Mouse (Mus musculus) embryonic facial prominence, embryonic 12.5 days (tissue): ENCODE measurements around the gene Map10. TPM values are rescaled to one million over a fixed set of nuclear protein-coding genes. Genes with fewer than 3 reads are reported as not detected.

Experiments
- ATAC-seq: fragments of 200-750 bp; cut with Nextera tagmentation; 2 replicates; pipeline ENCODE4 v1.8.0; 2017; ENCODE audit not compliant: insufficient number of reproducible peaks, insufficient read depth, low FRiP score, low TSS enrichment
- H3K27ac ChIP-seq: fragments of 300-500 bp; sonication (generic); 2 replicates; pipeline ENCODE4 v1.5.1; 2016; ENCODE audit warnings: mild to moderate bottlenecking
- H3K27me3 ChIP-seq: fragments of 300-500 bp; sonication (generic); 2 replicates; pipeline ENCODE4 v1.6.1; 2016; ENCODE audit warnings: mild to moderate bottlenecking, moderate library complexity
- H3K36me3 ChIP-seq: fragments of 300-500 bp; sonication (generic); 2 replicates; pipeline ENCODE4 v1.6.1; 2016; ENCODE audit warnings: mild to moderate bottlenecking
- H3K4me1 ChIP-seq: fragments of 300-500 bp; sonication (generic); 2 replicates; pipeline ENCODE4 v1.6.1; 2016
- H3K4me2 ChIP-seq: fragments of 300-500 bp; sonication (generic); replicated peaks from 2 replicates; pipeline ENCODE4 v1.6.1; 2016; ENCODE audit warnings: mild to moderate bottlenecking, moderate library complexity
- H3K4me3 ChIP-seq: fragments of 300-500 bp; sonication (generic); 2 replicates; pipeline ENCODE4 v1.5.1; 2016; ENCODE audit warnings: mild to moderate bottlenecking
- H3K9ac ChIP-seq: fragments of 300-500 bp; sonication (generic); 2 replicates; pipeline ENCODE4 v1.6.1; 2016; ENCODE audit warnings: mild to moderate bottlenecking, moderate library complexity
- H3K9me3 ChIP-seq: fragments of 300-500 bp; sonication (generic); 2 replicates; pipeline ENCODE4 v1.6.1; 2016; ENCODE audit warnings: mild to moderate bottlenecking, moderate library complexity
- WGBS: fragments of 180-500 bp; shearing (Covaris S2); methylation state at CpG from one replicate; pipeline ENCODE4 v1.1.7; 2016; 5-methylcytosine and 5-hydroxymethylcytosine counted together
- polyA plus RNA-seq: library from polyadenylated mRNA; unstranded; fragments of >200 nt; fragmentation: Nextera tagmentation; extraction: Ambion mirVana; gene quantifications from 2 replicates; pipeline ENCODE4 v1.2.1, GENCODE M21; 2016

Gene Map10
- polyA plus RNA-seq, 1 experiment from 2014 or later, result 7.1 TPM

DNA sequence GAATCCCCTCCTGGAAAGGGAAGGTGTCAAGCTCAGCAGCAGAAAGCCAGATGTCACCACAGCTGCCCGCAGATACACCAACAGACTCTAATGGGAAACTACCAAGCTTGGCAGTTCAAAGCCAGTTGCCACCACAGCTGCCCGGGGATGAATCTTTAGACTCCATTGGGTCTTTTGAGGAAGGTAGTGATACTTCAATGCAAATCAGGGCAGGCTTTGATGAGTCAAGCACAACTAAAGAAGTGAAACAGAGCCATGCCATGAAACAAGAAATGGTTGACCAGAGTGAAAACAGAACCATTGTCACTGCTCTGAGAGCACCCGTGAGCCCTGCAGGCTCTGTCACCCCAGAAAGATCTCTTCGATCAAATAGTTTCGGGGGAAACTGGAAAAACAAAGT is 1.8 kb downstream of the Map10 start:
- ATAC-seq, result no peak
- 96% methylated on average over 5 of the region's 5 CpGs for WGBS

DNA sequence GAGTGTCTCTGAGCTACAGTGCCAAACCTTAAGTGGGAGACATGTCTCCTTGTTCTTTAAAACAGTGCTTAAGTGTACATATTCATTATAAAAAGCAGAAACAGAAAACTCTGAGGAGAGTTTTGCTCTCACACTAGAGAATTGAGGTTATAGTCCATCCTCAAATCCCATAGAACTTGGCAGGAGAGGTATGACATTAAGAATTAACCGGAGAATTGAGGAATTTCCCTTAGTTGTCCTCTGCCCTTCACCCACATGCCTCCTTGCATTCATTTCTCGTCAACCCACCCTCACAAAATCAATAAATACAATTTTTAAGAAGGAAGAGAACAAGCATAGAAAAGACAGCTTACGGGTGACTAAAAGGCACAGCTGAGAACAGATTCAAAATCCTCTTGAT is 6.2 kb downstream of the Map10 start:
- Histone ChIP-seq H3K9ac (no peak overlapping the region), H3K4me3 (no peak overlapping the region), H3K27me3 (no peaks in the 10 kb centered on the region), H3K27ac (no peak overlapping the region), H3K36me3 (0 out of 2 replicates have a peak, but pooled peaks cover 8% of the 10 kb centered on the region), H3K9me3 (peaks cover 15% of the 10 kb centered on the region), H3K4me1 (no peaks in the 10 kb centered on the region), H3K4me2 (no peak overlapping the region)
- 84% methylated on average over 3 of the region's 3 CpGs for WGBS
- ATAC-seq, result no peak

More for the DNA sequence above, 1.8 kb downstream of the Map10 start:
- no peaks in the 10 kb centered on the region for H3K27me3 ChIP-seq
- 0 out of 2 replicates have a peak, but pooled peaks cover 11% of the 10 kb centered on the region for H3K36me3 ChIP-seq
- H3K4me3 ChIP-seq, result no peak overlapping the region
- peaks cover 5% of the 10 kb centered on the region for H3K4me1 ChIP-seq
- H3K9ac ChIP-seq, result no peak overlapping the region
- no peak overlapping the region for H3K4me2 ChIP-seq
- H3K27ac ChIP-seq, result no peak overlapping the region
- peaks cover 26% of the 10 kb centered on the region for H3K9me3 ChIP-seq

DNA sequence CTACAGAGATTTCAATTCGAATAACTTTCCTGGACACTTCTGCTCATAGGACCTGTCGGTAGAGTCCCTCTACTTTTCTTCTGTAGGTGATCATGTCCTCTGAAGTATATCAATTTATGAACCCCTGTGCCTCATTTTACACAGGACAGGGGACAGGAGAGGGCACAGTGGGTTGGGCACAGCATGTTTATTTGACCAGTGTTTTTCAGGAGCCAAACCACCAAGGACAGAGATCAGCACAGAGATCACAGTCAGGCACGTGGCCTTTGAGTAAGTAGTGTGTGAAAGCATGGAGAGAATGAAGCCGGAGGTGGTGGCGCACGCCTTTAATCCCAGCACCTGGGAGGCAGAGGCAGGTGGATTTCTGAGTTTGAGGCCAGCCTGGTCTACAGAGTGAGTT is 7.9 kb downstream of the Map10 start:
- 87% methylated on average over 6 of the region's 6 CpGs for WGBS
- no peak overlapping the region for H3K4me2 ChIP-seq
- no peak for ATAC-seq

DNA sequence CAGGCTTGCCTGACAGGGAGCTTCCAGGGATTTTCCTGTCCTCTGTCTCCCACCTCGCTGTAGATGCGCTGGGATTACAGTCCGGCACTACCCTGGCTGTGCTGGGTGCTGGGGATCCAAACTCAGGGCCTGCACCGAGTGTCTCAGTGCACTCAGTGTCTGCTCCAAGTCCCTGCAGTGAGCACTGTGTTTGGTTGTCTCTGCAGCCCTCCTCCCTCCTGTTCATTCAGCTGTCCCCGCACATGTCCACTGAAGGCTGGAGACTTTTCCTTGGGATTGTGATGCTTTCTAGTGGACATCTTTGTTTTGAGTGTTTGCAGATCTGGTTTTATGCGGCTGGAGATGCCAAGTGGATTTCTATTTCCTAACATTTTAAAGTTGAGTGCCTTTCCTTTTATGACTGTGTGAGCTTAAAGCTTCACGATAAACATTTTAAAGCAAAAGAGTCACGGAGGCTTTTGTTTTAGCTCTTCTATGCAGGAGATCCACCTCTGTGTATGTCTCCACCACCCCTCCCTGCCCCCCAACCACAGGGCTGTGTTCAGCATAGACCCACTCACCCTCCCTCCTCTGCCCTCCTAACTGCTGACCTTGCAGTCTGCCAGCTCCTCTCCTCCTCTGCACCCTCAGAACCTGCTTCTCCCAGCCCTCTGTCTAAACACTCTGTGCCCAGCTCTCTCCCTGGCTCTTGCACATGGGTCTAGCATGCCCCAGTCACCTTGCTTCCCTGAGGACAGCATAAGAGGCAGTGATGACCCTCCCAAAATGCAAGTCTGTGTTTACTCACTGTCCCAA is 9.4 kb downstream of the Map10 start:
- Histone ChIP-seq H3K9me3 (no peaks in the 10 kb centered on the region), H3K36me3 (no peaks in the 10 kb centered on the region), H3K4me2 (no peak overlapping the region), H3K4me3 (no peak overlapping the region), H3K9ac (no peak overlapping the region), H3K27ac (no peak overlapping the region), H3K4me1 (no peaks in the 10 kb centered on the region), H3K27me3 (no peaks in the 10 kb centered on the region)
- ATAC-seq, result no peak
- WGBS, result 77% methylated on average over 8 of the region's 8 CpGs

More for the DNA sequence above, 7.9 kb downstream of the Map10 start:
- H3K4me1 ChIP-seq, result no peaks in the 10 kb centered on the region
- H3K9me3 ChIP-seq, result no peaks in the 10 kb centered on the region
- no peak overlapping the region for H3K4me3 ChIP-seq
- no peaks in the 10 kb centered on the region for H3K27me3 ChIP-seq
- H3K27ac ChIP-seq, result no peak overlapping the region
- no peak overlapping the region for H3K9ac ChIP-seq
- no peaks in the 10 kb centered on the region for H3K36me3 ChIP-seq

DNA sequence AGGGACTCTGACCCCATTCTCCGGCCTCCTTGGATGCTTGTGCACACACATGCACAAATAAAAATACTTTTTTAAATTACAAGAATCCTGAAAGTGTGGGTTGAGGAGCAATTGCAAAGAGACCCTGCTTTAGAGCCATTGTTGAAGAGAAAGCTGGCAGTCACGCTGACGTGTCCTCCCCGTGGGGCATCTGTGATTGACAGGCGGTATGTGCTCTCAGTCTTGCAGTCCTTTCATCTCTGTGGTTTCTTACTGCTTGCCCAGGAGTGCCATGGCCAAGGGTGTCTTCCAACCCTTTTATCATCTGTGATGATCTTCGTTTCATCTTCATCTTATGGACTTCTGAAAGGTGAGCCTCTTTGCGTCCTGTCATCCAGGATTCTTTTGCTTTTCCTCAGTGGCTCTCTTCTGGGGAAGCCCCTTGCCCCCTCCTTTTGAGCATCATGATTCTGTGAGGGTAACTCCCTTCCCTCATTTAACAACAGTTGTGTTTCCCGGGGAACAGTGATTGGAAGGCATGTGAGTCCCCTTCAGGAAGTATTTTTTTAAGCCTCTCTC is 11.3 kb downstream of the Map10 start:
- H3K36me3 ChIP-seq, result no peaks in the 10 kb centered on the region
- H3K27ac ChIP-seq, result no peak overlapping the region
- WGBS, result 39% methylated on average over 8 of the region's 8 CpGs
- ATAC-seq, result no peak
- H3K4me1 ChIP-seq, result peaks cover 4% of the 10 kb centered on the region; the same call in 1 of the 2 replicates
- no peak overlapping the region for H3K4me2 ChIP-seq
- no peak overlapping the region for H3K9ac ChIP-seq
- no peaks in the 10 kb centered on the region for H3K9me3 ChIP-seq
- no peak overlapping the region for H3K4me3 ChIP-seq
- H3K27me3 ChIP-seq, result no peaks in the 10 kb centered on the region

DNA sequence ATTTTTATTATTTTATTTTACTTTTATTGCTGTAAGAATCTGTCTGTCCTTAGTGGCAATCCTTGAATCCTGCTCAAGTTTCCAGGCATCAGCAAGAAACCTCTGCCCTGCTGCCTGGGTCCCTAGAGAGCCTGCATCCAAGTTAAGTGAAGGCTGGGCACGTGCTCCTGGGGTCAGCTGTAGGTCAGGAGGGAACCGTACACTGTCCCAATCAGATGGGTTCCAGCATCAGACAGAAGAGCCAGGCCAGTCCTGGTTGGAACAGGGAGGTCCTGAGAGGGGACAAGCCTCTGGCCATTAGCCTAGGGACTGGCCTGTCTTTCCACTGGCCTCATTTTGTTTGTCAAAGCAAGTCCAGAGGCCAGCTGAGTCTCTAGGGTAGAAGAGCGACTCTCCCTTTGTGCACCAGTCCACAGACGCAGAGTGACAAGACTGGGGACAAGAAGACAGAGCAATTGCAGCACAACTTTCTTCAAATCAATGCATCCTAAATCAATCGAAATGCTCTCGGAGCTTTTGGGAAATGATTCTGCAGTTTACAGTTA is 15.7 kb downstream of the Map10 start:
- no peak overlapping the region for H3K9ac ChIP-seq
- H3K9me3 ChIP-seq, result no peaks in the 10 kb centered on the region
- H3K27ac ChIP-seq, result no peak overlapping the region
- no peaks in the 10 kb centered on the region for H3K36me3 ChIP-seq
- 62% methylated on average over 6 of the region's 6 CpGs for WGBS
- 0 out of 2 replicates have a peak, but pooled peaks cover 4% of the 10 kb centered on the region for H3K27me3 ChIP-seq
- H3K4me3 ChIP-seq, result no peak overlapping the region
- ATAC-seq, result no peak
- no peak overlapping the region for H3K4me2 ChIP-seq
- H3K4me1 ChIP-seq, result peaks cover 4% of the 10 kb centered on the region; the same call in 1 of the 2 replicates

DNA sequence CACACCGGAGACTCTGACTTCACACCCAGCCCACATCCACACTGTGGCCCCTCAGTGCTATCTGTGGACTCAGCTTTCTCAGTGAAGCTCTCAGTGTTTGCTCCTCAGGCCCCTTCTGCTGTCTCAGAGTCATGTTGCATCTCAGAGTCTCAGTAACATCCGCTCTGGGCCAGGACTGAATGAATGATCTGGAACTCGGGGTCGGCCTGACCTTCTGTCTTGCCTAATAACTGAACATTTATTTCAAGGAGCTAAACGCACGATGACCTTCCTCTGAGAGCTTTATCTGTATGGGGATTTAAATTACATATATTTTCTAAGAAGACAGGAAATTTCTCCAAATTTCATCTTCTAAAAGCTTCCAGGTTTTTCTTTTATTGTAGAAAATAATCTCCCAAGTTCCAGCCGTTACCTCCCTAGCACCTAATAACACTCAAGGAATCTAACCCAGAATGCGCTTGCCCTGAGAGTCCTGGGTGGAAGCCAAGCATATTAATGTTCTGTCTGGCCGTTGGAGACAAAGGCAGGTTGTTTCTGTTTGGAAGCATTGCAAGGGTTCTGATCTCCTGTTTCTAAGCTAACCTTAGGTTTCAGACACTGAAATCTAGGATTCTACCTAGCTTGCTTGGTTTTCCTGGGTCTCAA is 16.7 kb downstream of the Map10 start:
- H3K9ac ChIP-seq, result no peak overlapping the region
- no peaks in the 10 kb centered on the region for H3K9me3 ChIP-seq
- peaks cover 4% of the 10 kb centered on the region; the same call in 1 of the 2 replicates for H3K4me1 ChIP-seq
- H3K4me2 ChIP-seq, result no peak overlapping the region
- H3K27me3 ChIP-seq, result 0 out of 2 replicates have a peak, but pooled peaks cover 4% of the 10 kb centered on the region
- no peak overlapping the region for H3K4me3 ChIP-seq
- 79% methylated on average over 9 of the region's 9 CpGs for WGBS
- H3K36me3 ChIP-seq, result no peaks in the 10 kb centered on the region
- H3K27ac ChIP-seq, result no peak overlapping the region
- no peak for ATAC-seq

DNA sequence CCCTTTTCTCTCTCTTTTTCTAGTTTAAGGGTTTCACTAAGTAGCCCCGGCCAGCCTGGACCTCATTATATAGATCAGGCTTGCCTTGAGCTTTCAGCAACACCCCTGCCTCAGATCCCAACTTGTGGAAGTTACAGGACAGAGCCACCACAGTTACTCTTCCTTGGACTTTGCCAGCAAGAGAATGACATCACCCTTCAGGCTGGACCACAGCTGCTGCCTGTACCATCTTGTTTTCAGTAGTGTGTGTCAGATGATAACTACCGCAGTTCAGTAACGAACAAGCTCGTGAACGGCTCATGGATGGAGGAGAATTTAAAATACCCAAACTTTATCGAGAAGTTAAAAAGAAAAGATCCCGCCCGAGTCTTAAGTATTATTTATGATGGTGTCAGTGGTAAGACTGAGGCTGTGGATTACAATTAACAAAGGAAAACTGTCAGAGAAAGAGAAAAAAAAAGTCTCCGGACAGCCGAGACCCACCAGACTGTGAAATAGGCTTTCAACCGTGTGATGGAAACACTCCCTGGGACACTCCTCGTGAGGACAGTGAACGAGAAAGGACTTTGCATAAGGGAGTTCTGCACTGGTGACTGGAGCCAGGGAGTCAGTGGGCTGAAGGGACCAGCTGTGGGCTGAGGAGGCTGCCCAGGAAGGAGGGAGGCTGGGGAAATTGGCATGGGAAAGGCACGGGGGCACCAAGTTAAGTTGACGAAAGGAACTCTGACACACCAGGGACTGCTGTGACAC is 20.7 kb downstream of the Map10 start:
- Histone ChIP-seq H3K36me3 (no peaks in the 10 kb centered on the region), H3K9me3 (no peaks in the 10 kb centered on the region), H3K4me2 (no peak overlapping the region), H3K27me3 (0 out of 2 replicates have a peak, but pooled peaks cover 4% of the 10 kb centered on the region), H3K9ac (no peak overlapping the region), H3K4me3 (no peak overlapping the region), H3K4me1 (peaks cover 1% of the 10 kb centered on the region; the same call in 1 of the 2 replicates), H3K27ac (no peak overlapping the region)
- ATAC-seq, result no peak
- 76% methylated on average over 15 of the region's 15 CpGs for WGBS

DNA sequence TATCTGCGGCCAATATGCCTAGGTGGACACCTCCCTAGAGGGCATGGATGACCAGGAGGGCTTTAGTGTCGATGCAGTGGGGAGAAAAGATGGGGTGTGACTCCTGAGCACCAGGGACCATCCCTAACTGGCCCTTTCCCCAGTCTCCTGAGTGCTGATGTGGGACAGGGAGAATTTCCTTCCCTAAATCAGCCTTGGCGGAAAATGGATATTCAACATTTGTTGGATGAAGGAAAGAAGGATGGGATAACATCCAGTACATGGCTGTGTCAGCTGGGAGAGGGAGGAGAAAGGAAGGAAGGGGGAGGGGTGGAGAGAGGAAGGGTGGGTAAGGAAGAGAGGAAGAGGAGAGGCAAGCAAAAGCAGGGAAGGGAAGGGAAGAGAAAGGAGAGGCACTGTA is 21.3 kb downstream of the Map10 start:
- Histone ChIP-seq H3K4me1 (no peaks in the 10 kb centered on the region), H3K9ac (no peak overlapping the region), H3K4me3 (no peak overlapping the region), H3K9me3 (no peaks in the 10 kb centered on the region), H3K36me3 (no peaks in the 10 kb centered on the region), H3K27ac (no peak overlapping the region), H3K4me2 (no peak overlapping the region), H3K27me3 (0 out of 2 replicates have a peak, but pooled peaks cover 4% of the 10 kb centered on the region)
- no peak for ATAC-seq
- 84% methylated on average over 3 of the region's 3 CpGs for WGBS

DNA sequence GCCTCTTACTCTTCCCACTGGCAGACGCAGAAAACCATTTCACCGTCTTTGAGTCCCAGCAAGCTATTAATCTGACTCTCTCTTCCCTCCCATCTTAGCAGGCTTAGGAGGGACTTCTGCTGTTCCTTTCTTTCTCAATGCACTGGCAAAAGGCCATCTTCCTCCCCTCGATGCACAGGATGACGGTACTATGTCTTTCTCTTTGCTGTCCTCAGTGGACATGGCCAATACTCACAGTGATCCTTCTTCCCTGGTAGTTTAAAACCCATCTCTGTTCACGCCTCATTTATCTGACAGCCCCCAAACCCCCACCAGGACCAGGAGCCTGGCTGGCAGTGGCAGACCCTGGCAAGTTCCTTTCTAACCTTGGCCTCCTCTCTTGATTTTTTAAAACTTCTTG is 22.8 kb downstream of the Map10 start:
- Histone ChIP-seq H3K27me3 (0 out of 2 replicates have a peak, but pooled peaks cover 4% of the 10 kb centered on the region), H3K4me2 (no peak overlapping the region), H3K9me3 (no peaks in the 10 kb centered on the region), H3K4me1 (no peaks in the 10 kb centered on the region), H3K36me3 (no peaks in the 10 kb centered on the region), H3K4me3 (no peak overlapping the region), H3K9ac (no peak overlapping the region), H3K27ac (no peak overlapping the region)
- no peak for ATAC-seq
- WGBS, result 79% methylated on average over 5 of the region's 5 CpGs

DNA sequence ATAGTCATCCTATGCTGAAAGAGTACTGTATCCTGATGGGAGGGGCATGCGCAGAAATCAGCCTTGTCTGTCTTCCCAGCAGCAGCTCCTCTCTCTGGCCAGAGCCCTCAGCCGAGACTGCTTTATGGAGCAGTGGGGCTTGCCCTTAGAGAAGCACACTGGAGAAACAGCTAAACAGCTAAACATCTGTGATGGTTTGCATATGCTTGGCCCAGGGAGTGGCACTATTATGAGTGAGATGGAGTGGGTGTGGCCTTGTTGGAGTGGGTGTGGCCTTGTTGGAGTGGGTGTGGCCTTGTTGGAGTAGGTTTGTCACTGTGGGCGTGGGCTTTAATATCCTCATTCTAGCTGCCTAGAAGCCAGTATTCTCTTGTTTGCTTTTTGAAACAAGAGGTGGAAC is 23.6 kb downstream of the Map10 start:
- 85% methylated on average over 3 of the region's 3 CpGs for whole genome bisulfite sequencing
- ATAC-seq, result no peak
- no peak overlapping the region for H3K4me3 ChIP-seq

More for the DNA sequence above, 23.6 kb downstream of the Map10 start:
- Histone ChIP-seq H3K27ac (no peak overlapping the region), H3K36me3 (no peaks in the 10 kb centered on the region), H3K4me1 (no peaks in the 10 kb centered on the region), H3K9ac (no peak overlapping the region), H3K4me2 (no peak overlapping the region), H3K9me3 (no peaks in the 10 kb centered on the region), H3K27me3 (0 out of 2 replicates have a peak, but pooled peaks cover 4% of the 10 kb centered on the region)
